Mouse (Mus musculus) cerebellum, adult 8-10 months (tissue): ENCODE measurements at regions not wholly inside any gene's neighbourhood (a gene's known extent, or its start where the extent isn't known, plus 50 kb on each side); places are given as distances from the start of the nearest gene placed in this dataset.

ENCODE experiments used
- DNase-seq: peaks from one replicate; pipeline ENCODE4 v3.0.0; 2022

DNA sequence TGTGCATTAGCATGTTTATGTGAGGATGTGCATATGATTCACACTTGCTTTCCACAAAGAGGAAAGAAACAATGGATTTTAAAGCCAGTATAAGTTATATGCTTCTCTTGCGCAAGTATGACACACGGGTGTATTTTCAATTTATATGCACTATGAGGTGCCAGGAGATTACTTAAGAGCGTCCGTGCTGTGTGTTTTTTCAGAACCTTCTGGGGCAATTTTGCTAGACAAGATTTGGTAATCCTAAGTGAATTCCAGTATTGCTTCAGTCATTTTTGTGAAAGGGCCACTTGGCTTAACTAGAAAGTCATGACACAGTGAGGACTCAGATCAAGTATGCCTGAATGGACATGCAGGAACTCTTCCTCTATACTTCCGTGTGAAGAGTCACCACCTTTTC, 511.5 kb downstream of the Fgf9 start:
- no peak for DNase-seq

DNA sequence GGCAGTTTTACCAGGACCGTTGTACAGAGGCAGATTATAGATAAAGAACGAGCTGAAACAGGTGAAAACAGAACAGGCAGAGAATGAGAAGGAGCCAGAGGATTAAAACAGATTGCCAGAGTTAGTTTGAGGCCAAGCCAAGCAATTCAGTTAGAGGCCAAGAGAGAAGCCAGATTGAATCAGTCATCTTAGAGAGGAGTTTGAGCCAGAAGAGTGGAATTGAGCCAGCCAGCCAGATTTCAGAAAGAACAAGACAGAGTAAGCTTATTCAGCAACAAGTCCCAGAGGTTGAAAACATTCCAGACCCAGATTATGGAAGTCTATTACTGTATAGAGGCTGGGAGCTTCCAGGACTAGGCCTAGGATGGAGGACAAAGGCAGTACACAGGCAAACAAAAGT, 499.7 kb downstream of the Fgf9 start:
- DNase-seq, result no peak

DNA sequence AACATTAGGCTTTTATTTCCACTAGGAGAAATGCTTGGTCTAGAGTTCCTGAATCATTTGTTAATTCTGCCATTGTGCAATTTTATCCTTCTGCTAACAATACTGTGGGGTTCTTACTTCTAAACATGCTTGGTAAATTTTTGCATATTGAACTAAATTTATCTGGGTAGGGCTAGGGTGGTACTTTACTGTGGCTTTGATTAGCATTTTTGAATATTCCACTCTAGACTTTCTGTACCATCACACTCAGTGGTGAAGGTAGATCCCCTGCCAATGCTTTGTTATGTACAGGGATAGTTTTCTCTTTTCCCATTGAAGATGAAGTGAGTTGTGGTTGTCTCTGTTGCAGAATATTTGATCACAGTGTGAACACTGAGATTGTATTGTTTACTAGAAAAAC, 497.1 kb downstream of the Fgf9 start:
- DNase-seq, result no peak

DNA sequence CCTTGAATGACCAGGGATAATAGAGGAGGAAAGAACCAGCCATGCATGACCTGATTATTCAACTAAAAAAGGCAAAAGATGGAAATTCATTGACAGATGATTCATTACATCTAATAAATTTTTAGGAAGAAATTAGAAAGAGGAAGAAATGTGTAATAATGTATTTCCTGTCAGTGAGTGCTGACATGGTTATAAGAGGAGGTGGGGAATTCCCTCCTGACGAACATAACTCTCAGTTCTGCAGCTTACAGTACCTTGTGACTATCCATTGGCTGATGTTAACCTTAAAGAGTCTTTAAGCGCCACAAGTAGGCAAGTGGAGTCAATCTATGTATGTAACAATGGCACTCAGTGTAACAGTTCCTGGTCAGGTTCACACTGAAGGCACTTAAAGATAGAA, 492.7 kb downstream of the Fgf9 start:
- no peak for DNase-seq

DNA sequence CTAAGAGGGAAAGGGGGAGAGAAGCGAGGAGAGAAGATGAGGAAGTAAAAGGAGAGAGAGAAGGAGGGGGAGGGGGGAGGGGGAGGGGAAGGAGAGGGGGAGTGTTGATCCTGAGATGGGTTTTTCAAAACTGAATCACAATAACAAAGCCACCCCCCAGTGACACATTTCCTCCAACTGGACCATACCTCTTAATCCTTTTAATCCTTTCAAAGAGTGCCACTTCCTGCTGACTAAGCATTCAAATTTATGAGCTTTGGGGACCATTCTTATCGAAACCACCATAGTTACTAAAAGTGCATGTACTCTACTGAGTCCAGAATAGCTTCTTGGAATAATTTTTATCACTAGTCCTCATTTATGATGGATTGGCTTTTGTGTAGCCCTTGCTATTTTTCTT, 480.4 kb downstream of the Fgf9 start:
- no peak for DNase-seq

DNA sequence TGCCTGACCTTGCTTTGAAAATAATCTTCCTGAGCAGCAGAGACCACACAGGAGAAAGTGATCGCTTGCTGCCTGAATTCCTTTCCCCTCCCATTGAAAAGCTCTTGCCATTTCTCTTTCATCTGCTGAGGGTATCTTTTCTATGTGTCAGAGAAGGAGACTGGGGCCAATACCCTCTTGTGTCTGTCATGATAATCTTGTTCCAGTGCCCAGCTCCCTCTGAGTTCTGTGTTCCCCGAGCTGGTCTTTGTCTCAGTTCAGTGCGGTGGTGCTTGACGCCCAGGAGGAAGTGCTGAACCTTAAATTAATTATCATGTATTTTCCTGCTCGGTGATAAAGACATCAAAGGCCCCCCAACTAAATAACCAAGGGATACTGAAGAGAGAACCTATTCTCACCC, 475.4 kb downstream of the Fgf9 start:
- no peak for DNase-seq

DNA sequence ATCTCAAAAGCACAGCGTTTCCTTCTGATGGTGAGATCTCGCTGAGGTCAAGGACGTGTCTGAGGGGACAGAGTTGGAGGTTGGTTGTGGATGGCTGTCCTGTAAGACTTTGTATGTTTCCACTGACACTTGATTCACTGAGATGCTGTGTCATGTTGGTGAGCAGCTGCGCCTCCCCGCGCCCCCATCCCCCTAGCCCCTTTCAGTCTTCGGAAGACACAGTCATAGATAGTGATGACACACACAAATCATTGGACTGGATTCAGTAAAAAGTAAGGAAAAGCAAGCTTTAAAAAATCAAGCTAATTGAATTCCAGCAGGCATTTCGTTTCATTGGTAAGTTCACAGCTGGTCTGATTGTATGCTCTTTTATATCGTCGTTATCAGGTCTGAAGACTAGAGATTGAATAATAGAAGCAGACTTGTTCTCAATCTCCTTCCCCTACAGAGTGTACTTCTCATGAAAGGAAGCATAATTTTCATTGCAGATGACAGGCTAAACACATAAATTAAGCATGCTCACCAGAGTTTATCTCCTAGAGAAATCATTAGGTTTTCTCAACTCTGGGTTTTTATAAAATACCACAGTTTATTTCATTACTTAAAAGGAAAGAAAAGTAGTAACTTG, 472.9 kb downstream of the Fgf9 start:
- no peak for DNase-seq

DNA sequence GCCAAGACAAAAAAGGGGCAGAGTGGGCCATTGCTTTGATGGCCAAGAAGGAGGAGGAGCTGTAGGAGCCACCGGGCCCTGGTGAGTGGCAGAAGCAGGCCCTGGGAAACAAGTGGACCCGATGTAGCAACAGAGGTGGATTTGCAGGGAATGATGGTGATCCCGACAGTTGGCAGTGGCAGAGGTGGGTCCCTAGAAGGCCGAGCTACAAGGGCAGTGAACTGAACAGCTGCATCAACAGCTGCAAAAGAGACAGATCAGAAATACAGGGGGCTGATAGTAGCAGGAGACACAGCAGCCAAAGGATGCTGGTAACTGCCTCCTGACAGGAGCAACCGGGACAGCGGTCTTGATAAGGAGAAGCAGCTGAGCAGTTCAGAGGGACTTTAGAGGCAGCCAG, 467.8 kb downstream of the Fgf9 start:
- no peak for DNase-seq

DNA sequence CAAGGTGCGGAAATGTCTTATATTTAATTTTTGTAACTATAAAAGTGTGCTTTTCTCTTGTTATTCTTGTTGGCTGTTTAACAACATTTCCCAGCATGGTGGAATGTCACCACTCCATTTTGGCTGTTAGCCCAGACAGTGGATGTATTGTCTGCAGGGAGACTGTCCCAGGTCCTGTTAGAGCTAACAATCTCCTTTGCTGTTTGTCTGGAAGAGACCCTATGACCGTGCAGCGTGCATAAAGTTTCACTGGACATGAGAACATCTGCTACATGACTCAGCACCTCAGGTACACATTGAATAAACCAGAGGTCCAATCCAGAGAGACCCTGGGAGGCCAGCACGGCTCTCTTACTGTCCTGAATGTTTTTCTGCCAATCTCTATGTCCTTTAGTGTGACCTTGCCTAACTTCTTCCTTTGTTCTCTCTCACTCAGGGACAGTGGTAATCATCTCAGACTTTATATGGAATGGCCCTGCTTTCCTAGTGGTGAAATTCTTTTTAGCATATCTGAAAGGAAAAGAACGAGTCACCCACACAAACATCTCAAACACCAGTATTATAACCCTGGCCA, 450.7 kb downstream of the Fgf9 start:
- DNase-seq, result peak; percentile 12

DNA sequence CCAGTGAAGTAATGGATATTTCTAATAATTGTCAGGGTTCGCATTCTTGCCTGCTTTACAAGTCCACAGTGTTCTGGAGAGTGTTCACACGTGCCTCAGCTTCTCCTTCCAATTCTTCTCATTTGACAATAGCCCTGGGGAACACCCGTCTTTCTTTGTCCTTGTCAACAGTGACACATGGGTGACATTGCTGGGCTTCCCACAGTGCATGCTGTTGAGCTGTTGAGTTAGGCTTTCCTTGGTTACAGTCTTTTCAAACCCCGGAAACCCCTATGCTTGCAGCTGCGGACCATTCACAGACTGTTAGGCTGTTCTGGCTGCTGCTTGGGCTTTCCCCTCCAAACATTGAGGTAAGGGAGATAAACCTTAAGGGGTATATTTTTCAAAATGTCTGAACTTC, 450.0 kb downstream of the Fgf9 start:
- no peak for DNase-seq

DNA sequence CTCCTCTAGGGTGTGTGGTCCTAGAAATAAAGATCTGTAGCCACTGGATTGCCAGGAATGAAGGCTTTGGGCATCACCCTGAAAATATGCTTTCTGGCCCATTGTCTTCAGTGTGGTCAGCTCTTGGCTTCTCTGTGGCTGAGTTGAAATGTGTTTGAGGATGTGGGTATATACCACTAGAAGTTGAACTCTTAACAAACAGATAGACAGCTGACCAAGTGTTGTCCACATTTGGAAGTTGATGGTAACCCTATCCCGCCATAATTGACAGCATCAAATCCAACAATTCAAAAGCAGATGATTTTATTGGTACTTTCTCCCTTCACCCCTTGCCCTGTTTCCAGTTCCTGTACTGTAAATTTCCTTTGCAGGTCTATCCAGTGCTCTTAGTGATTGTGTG, 448.7 kb downstream of the Fgf9 start:
- no peak for DNase-seq

DNA sequence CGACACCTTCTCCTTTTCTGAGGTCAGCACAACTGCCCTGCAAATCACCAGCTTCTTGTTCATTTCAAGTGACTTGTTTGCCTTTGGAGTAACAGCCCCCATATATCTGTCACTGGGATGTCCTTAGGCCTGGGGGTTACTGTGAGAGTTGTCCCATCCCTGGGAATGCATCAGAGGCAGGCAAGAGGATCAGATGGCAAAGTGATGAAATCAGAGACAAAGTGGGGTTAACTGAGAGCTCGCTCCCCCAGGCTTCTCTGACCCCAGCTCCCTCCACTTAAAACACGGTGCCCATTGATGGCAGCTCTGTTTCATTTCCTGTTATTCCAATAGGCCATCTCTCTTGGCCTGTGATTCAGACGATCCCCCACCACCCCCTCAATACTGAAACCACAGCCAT, 446.2 kb downstream of the Fgf9 start:
- DNase-seq, result no peak

DNA sequence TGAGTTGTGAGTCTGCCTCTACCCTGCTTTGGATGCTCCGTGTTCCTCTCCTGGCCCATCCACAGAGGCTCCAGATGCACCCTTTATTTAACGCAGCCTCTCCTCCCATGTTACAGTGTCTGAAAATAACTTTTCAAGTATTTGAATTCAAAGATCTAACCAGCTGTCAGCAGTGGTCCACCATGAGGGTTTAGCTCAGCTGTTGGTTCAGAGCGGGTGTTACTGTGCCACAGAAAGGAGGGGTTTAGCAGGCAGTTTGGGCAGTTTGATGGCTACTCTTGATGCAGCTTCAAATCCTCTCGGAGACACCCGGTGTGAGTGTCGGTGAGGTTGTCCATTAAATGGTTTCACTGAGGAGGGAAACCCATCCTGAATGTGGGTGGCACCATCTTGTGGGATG, 441.8 kb downstream of the Fgf9 start:
- DNase-seq, result no peak

DNA sequence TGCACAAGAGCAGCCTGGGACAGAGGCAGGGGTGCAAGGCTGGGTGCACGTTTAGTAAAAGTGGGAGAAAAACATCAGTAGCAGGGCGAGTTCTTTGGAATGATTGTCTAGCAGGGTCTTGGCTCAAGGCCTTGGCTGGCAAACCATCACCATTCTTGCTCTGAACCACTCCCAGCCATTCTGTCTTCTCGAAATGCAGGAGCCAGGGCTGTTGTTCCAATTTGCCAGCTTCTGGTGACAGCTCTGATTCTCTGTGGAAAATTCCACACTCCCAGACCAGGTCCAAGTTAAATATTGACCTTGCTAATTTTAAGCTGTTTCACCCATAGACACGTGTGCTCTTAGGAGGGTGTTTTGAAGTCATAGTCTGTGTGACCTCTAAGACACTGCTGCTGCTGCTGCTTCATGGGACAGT, 441.2 kb downstream of the Fgf9 start:
- no peak for DNase-seq

DNA sequence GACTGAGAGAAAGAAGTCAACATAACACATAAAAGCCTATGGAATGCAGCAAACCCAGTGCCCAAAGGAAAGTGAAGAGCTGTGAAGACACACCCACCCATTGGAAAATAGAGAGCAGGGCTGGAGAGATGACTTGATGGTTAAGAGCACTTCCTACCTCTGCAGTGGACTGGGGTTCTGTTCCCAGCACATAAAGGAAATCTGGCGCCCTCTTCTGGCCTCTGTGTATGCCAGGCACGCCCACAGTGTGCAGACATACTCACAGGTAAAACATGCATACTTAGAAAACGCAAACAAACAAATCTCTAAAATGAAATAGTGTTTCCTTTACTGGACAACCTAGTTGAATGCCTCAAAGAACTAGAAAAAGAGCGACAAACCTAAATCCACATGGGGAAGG, 440.4 kb downstream of the Fgf9 start:
- DNase-seq, result no peak

DNA sequence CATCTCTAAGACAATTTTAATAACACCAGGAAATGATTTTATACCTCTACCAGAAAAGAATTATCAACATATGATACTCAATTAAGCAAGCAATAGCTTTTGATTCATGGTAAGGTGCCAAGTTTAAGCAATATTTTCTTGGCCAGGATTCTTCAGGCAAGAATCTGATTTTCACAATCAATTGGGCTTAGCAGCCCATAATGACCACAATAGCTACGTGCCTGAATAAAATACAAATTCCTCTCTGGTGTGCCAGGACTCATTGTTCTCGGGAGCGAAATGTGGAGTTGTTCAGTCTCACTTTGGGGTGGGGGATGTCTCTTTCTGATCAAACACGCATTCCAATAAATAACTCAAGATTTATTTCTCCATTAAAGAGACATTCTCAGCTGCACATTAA, 438.8 kb downstream of the Fgf9 start:
- no peak for DNase-seq

DNA sequence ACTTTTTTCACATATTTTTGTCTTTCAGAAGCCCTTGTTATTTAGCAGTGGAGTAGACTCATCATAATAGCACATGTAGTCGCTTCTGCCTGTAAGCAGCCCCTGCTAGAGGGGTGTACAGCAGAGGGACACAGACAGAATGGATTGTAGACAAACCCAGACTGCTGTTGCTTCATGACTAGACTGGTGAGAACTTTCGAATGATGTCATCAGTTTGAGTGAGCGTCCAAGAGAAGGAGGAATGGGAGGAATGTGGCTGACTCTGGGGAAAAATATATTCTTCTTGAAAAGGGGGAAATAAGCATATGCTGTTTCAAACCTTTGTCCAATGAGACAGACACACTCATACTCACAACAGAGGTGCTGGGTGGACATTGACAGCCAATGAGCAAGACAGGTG, 436.1 kb downstream of the Fgf9 start:
- DNase-seq, result no peak

DNA sequence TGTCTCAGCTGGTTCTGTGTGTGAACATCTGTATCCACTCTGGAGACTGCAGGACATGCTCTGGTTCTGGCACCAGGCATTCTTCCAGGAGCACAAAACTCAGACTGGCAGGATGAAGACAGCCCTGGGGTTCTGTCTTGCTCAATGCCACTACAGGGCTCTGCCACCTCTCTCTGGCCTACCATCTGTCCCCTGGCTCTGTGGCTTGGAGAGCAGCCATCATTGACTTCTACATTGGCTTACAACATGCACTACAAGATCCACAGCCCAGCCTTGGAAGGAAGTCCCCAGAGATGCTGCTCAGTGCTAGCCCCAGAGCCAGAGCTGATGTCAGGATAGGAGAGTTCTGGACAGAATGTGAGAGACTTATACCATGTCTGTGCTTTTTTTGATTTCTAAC, 435.5 kb downstream of the Fgf9 start:
- peak; percentile 71 for DNase-seq

DNA sequence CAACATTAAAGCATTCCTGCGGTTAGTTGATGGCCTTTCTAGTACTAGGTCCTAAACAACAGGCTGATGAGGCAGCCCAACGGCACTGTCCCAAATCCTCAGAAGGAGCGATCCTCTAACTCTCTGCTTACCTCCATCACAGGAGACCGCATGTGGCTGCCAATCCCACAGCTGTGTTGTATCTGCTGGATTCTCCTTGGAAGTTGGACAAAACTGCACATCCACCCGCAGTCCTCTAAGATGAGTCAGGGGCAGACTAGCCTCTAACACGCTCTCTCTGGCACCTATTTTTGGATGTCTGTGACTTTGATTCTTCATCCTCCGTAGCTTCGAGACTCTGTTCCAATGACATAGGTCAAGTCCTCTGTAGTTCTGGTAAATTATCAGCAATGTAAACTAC, 432.5 kb downstream of the Fgf9 start:
- DNase-seq, result no peak

DNA sequence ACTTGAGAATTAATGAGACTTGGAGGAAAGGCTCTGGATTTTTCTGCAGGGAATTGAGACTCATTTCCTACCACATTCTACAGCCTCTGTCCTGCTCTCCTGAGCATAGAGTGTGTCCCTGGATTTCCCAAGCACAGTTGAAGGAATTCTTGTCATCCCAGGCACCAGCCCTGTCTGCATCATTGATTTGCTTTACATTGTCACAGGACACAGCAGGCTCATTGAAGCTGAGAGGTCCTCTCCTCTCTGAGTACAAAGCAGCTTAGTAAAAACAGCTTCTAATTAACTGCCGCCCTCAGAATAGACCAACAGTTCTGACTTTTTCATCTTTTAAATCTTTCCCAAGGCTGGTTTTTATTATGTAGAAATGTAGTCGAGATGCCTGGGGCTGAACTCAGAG, 429.7 kb downstream of the Fgf9 start:
- DNase-seq, result no peak

DNA sequence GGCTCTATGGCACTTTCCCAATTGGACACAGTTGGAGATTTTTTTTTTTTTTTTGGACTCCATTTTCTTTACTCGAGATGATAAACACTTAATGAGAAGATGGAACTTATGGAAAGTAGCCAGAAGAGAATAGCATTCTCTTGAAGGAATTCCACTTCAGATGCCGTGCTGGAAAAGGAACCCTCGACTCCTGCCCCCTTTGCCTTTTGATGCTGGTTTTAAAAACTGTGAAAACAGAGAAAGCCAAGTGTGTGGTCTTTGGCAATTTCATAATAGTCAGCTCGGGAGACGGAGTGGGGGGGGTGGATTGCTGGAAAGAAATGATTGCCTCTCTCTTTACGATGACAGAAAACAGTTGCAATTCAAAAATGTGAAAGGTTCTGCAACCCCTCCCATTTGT, 429.2 kb downstream of the Fgf9 start:
- no peak for DNase-seq

DNA sequence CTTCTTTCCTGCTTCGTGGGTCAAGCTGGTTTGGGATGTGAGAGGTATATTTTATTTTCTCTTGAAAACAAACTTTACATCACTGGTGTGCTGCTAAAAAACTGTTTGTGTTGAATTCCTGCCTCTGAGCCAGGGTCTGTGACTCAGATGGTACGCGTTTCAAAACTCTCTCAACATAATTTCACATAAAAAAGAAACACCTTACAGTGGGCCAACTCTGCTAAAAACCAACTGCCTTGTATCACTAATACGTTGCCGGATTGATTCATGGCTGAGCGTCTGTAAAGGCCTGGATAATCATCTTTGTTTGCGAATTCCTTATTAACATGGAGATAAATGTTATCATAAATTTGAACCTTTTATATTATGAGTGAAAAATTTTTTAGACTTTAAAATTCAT, 428.7 kb downstream of the Fgf9 start:
- no peak for DNase-seq

DNA sequence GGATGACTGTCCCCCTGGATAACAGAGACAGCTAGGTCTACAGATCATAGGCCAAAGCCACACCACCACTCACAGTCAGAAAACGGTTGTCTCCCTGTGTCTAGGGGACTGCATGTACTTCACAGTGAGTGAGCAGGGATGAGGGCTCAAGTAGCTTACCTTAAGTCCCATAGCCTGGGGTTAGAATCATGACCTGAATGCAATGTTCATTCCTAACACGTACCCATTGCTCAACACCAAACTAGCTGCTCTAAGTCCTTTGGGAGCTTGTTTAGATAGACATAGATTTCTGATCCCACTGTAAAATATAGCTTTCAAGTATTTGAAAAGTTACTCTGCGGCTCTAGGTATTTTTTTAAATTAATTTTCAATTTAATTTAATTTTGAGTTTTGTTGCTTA, 426.6 kb downstream of the Fgf9 start:
- no peak for DNase-seq

DNA sequence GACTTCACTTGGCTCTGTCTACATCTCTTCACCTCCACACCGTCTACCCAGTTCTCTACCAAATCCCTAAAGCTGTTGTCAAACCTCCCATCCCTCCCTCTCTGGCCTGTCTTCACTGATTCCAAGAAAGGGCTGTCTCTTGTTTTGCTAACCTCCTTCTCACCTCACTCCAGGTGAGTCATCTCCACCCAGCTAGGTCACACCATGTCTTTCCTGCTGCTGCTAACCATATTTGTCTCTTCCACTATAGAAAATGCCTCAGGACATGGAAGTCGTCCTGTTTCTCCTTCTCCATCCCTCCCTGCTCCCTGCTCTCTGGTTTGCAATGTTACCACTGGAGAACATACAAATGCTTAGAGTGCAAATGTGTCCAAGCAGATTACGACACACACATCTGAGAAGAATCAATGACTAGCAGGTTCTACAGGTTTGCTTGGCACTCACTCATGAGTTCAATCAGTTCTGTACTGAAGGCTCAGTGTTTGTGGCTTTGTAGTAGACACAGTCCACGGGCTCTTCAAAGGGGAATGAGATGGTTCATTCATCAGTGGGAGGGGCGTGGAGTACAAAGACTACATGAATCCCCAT, 424.1 kb downstream of the Fgf9 start:
- DNase-seq, result no peak

DNA sequence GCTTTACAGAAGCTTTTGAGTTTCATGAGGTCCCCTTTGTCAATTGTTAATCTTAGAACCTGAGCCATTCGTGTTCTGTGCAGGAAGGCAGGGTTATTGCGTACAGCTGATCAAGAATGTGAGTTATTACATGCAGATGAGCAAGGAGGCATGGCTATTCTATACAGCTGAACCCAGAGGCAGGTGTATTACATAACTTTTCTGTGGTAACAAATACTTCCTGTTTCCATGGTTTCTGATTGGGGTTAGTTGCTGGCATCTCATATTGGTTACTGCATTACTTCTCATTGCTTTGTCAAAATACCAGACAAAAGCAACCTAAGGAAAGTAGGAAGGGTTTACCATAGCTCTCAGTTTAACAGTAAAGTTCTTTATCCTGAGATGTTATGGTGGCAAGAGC, 421.8 kb downstream of the Fgf9 start:
- DNase-seq, result no peak
